Mouse (Mus musculus): ENCODE measurements around the gene Gm10073.
"Not testable (repeated sequence)": the region's sequence is repeated elsewhere in the genome, so short reads cannot be mapped to it uniquely, and the experiment has no call there.

The Gm10073 gene

GRCm38 (mm10) chr8:106615661-106616299 is 42.5 kb upstream of the Gm10073 start:
- Histone ChIP-seq H3K27me3 (ENCODE audit: insufficient read depth, low read length) (no peaks in the 10 kb centered on the region), H3K9me3 (ENCODE audit: low read length) (no peaks in the 10 kb centered on the region), H3K4me1 (replicated peaks; ENCODE audit: low read depth, low read length) (peaks cover 98% of the 10 kb centered on the region), H3K36me3 (ENCODE audit: insufficient read depth, low read length) (peaks cover 42% of the 10 kb centered on the region), H3K4me3 (replicated peaks; ENCODE audit: low read length) (peak overlapping the region; percentile 75)
- TF ChIP-seq POU5F1 (IDR thresholded peaks at IDR 0.05; ENCODE audit: borderline replicate concordance, low read length) (no peak), CTCF (conservative IDR thresholded peaks at IDR 0.05; ENCODE audit: low read length) (no peak), NANOG (IDR thresholded peaks at IDR 0.05; ENCODE audit: borderline replicate concordance, low read length) (no peak; the same call in 1 of the 2 replicates)

- TF ChIP-seq POU5F1 (IDR thresholded peaks at IDR 0.05; ENCODE audit: borderline replicate concordance, low read length) = no peak
- peak; percentile 25; the same call in 1 of the 2 replicates for TF ChIP-seq NANOG (IDR thresholded peaks at IDR 0.05; ENCODE audit: borderline replicate concordance, low read length)
- no peaks in the 10 kb centered on the region for H3K27me3 ChIP-seq (ENCODE audit: insufficient read depth, low read length)
- H3K36me3 ChIP-seq (ENCODE audit: insufficient read depth, low read length) = peaks cover 51% of the 10 kb centered on the region
- H3K4me3 ChIP-seq (replicated peaks; ENCODE audit: low read length) = peak overlapping the region; percentile 75
- H3K4me1 ChIP-seq (replicated peaks; ENCODE audit: low read depth, low read length) = peaks cover 98% of the 10 kb centered on the region
- no peaks in the 10 kb centered on the region for H3K9me3 ChIP-seq (ENCODE audit: low read length)
Measured at GRCm38 (mm10) chr8:106614704-106615103, 41.4 kb upstream of the Gm10073 start.

DNA sequence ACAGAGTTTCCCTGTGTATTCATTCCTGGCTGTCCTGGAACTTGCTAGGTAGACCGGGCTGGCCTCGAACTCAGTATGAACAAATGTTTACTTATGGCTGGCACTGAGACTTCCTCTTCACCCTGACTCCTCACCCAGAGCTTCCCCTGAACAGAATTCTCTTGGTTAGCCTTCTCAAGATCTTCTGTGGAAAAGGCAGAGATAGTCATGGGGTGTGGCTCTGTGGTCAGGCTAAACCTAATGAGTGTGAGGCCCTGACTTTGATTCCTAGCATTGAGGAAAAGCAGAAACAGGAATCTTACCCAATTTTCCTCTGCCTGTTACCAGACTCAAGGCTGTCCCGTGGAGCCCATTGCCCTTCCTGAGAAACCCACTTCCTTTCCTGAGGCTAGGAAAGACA is 38.8 kb upstream of the Gm10073 start:
- Histone ChIP-seq H3K36me3 (ENCODE audit: insufficient read depth, low read length) (peaks cover 68% of the 10 kb centered on the region), H3K9me3 (ENCODE audit: low read length) (no peaks in the 10 kb centered on the region), H3K4me3 (replicated peaks; ENCODE audit: low read length) (peak overlapping the region; percentile 60), H3K27me3 (ENCODE audit: insufficient read depth, low read length) (no peaks in the 10 kb centered on the region), H3K4me1 (replicated peaks; ENCODE audit: low read depth, low read length) (peaks cover 99% of the 10 kb centered on the region)
- no peak for TF ChIP-seq POU5F1 (IDR thresholded peaks at IDR 0.05; ENCODE audit: borderline replicate concordance, low read length)
- no peak for TF ChIP-seq NANOG (IDR thresholded peaks at IDR 0.05; ENCODE audit: borderline replicate concordance, low read length)
- TF ChIP-seq CTCF (conservative IDR thresholded peaks at IDR 0.05; ENCODE audit: low read length) = no peak

- H3K9me3 ChIP-seq (ENCODE audit: low read length) = no peaks in the 10 kb centered on the region
- H3K4me1 ChIP-seq (replicated peaks; ENCODE audit: low read depth, low read length) = peaks cover 98% of the 10 kb centered on the region
- no peak for TF ChIP-seq CTCF (conservative IDR thresholded peaks at IDR 0.05; ENCODE audit: low read length)
- no peak; the same call in 1 of the 2 replicates for TF ChIP-seq NANOG (IDR thresholded peaks at IDR 0.05; ENCODE audit: borderline replicate concordance, low read length)
- no peak for TF ChIP-seq POU5F1 (IDR thresholded peaks at IDR 0.05; ENCODE audit: borderline replicate concordance, low read length)
- no peaks in the 10 kb centered on the region for H3K27me3 ChIP-seq (ENCODE audit: insufficient read depth, low read length)
- peak overlapping the region; percentile 60 for H3K4me3 ChIP-seq (replicated peaks; ENCODE audit: low read length)
- H3K36me3 ChIP-seq (ENCODE audit: insufficient read depth, low read length) = peaks cover 72% of the 10 kb centered on the region
Measured at GRCm38 (mm10) chr8:106610958-106611640, 37.8 kb upstream of the Gm10073 start.

- peaks cover 71% of the 10 kb centered on the region for H3K36me3 ChIP-seq (ENCODE audit: insufficient read depth, low read length)
- peak overlapping the region; percentile 60 for H3K4me3 ChIP-seq (replicated peaks; ENCODE audit: low read length)
- H3K27me3 ChIP-seq (ENCODE audit: insufficient read depth, low read length) = no peaks in the 10 kb centered on the region
- TF ChIP-seq NANOG (IDR thresholded peaks at IDR 0.05; ENCODE audit: borderline replicate concordance, low read length) (no peak), CTCF (conservative IDR thresholded peaks at IDR 0.05; ENCODE audit: low read length) (no peak), POU5F1 (IDR thresholded peaks at IDR 0.05; ENCODE audit: borderline replicate concordance, low read length) (no peak)
- H3K4me1 ChIP-seq (replicated peaks; ENCODE audit: low read depth, low read length) = peaks cover 98% of the 10 kb centered on the region
- no peaks in the 10 kb centered on the region for H3K9me3 ChIP-seq (ENCODE audit: low read length)
Measured at GRCm38 (mm10) chr8:106609076-106609903, 36.0 kb upstream of the Gm10073 start.

- TF ChIP-seq NANOG (IDR thresholded peaks at IDR 0.05; ENCODE audit: borderline replicate concordance, low read length) (no peak), CTCF (conservative IDR thresholded peaks at IDR 0.05; ENCODE audit: low read length) (no peak), POU5F1 (IDR thresholded peaks at IDR 0.05; ENCODE audit: borderline replicate concordance, low read length) (no peak)
- Histone ChIP-seq H3K9me3 (ENCODE audit: low read length) (no peaks in the 10 kb centered on the region), H3K36me3 (ENCODE audit: insufficient read depth, low read length) (peaks cover 65% of the 10 kb centered on the region)
Measured at GRCm38 (mm10) chr8:106608425-106608824, 35.2 kb upstream of the Gm10073 start.

GRCm38 (mm10) chr8:106607783-106608182 is 34.5 kb upstream of the Gm10073 start:
- peaks cover 89% of the 10 kb centered on the region for H3K4me1 ChIP-seq (replicated peaks; ENCODE audit: low read depth, low read length)
- H3K9me3 ChIP-seq (ENCODE audit: low read length); H3K27me3 ChIP-seq (ENCODE audit: insufficient read depth, low read length); H3K4me3 ChIP-seq (replicated peaks; ENCODE audit: low read length): not testable (repeated sequence)
- peaks cover 59% of the 10 kb centered on the region for H3K36me3 ChIP-seq (ENCODE audit: insufficient read depth, low read length)

More at GRCm38 (mm10) chr8:106608425-106608824, 35.2 kb upstream of the Gm10073 start:
- H3K4me3 ChIP-seq (replicated peaks; ENCODE audit: low read length) = peak overlapping the region; percentile 60
- no peaks in the 10 kb centered on the region for H3K27me3 ChIP-seq (ENCODE audit: insufficient read depth, low read length)
- H3K4me1 ChIP-seq (replicated peaks; ENCODE audit: low read depth, low read length) = peaks cover 93% of the 10 kb centered on the region

DNA sequence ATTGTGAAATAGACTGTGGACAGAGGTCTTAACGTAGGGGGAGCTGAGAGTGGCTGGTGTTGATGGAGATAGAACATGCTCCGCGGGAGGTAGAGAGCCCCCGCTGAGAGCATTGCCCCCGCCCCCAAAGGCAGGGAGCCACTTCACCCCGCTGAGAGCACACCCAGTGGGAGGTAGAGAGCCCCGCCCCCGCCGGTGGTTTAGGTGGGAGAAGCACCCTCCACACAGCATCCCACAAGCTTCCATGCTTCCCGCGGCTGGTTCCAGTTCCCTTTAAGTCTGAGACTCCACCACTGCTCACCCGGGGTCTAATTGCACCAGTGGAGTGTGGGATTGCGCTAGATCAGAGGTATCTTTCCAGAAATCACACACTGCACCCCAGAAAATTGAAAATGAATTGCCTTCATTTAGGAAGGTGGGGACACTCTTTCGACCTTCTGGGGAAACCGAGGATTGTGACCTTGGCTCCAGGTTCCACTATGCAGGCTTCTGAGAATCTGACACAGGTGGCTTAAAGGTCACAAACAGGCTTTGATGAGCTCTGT is 33.4 kb upstream of the Gm10073 start:
- Histone ChIP-seq H3K4me3 (replicated peaks; ENCODE audit: low read length) (peak overlapping the region; percentile 96), H3K36me3 (ENCODE audit: insufficient read depth, low read length) (peaks cover 49% of the 10 kb centered on the region), H3K27me3 (ENCODE audit: insufficient read depth, low read length) (peaks cover 4% of the 10 kb centered on the region; the same call in 1 of the 2 replicates), H3K4me1 (replicated peaks; ENCODE audit: low read depth, low read length) (peaks cover 85% of the 10 kb centered on the region), H3K9me3 (ENCODE audit: low read length) (no peaks in the 10 kb centered on the region)
- TF ChIP-seq CTCF (conservative IDR thresholded peaks at IDR 0.05; ENCODE audit: low read length) (no peak), NANOG (IDR thresholded peaks at IDR 0.05; ENCODE audit: borderline replicate concordance, low read length) (no peak), POU5F1 (IDR thresholded peaks at IDR 0.05; ENCODE audit: borderline replicate concordance, low read length) (no peak)
